Mouse (Mus musculus) hindbrain, embryonic 14.5 days (tissue): ENCODE results near the gene Sart1. TPM values are rescaled to one million over a fixed set of nuclear protein-coding genes. Genes with fewer than 3 reads are reported as not detected.
A peak's percentile ranks its signal among the peaks of the same experiment; 100 is the strongest.

Experiments
- ATAC-seq: fragments of 200-750 bp; cut with Nextera tagmentation; 2 replicates; pipeline ENCODE4 v1.8.0; 2017; ENCODE audit warnings: moderate number of reproducible peaks, mild to moderate bottlenecking, moderate TSS enrichment, moderate library complexity; ENCODE audit not compliant: low FRiP score
- DNase-seq: peaks from one replicate; pipeline ENCODE4 v3.0.0-alpha.2; 2015; ENCODE audit warnings: low spot score
- H3K27ac ChIP-seq: fragments of 300-500 bp; sonication (generic); 2 replicates; pipeline ENCODE4 v1.5.1; 2014; ENCODE audit warnings: mild to moderate bottlenecking, moderate library complexity
- H3K27me3 ChIP-seq: fragments of 300-500 bp; sonication (generic); 2 replicates; pipeline ENCODE4 v1.6.1; 2014; ENCODE audit warnings: mild to moderate bottlenecking, low read length, mixed read lengths; ENCODE audit not compliant: control insufficient read depth, insufficient read depth
- H3K36me3 ChIP-seq: fragments of 300-500 bp; sonication (generic); replicated peaks from 2 replicates; pipeline ENCODE4 v1.6.1; 2014; ENCODE audit not compliant: control insufficient read depth, insufficient read depth
- H3K4me1 ChIP-seq: fragments of 300-500 bp; sonication (generic); replicated peaks from 2 replicates; pipeline ENCODE4 v1.6.1; 2014; ENCODE audit warnings: antibody characterized with exemption, low read length, mixed read lengths; ENCODE audit not compliant: control insufficient read depth, insufficient read depth
- H3K4me2 ChIP-seq: fragments of 300-500 bp; sonication (generic); replicated peaks from 2 replicates; pipeline ENCODE4 v1.6.1; 2014; ENCODE audit warnings: mild to moderate bottlenecking, moderate library complexity
- H3K4me3 ChIP-seq: fragments of 300-500 bp; sonication (generic); replicated peaks from 2 replicates; pipeline ENCODE4 v1.5.1; 2014; ENCODE audit warnings: mild to moderate bottlenecking, low read length
- H3K9ac ChIP-seq: fragments of 300-500 bp; sonication (generic); 2 replicates; pipeline ENCODE4 v1.6.1; 2014
- H3K9me3 ChIP-seq: fragments of 300-500 bp; sonication (generic); 2 replicates; pipeline ENCODE4 v1.6.1; 2016; ENCODE audit warnings: low read length; ENCODE audit not compliant: control insufficient read depth
- WGBS: fragments of 180-500 bp; shearing (Covaris S2); extraction: QIAGEN DNeasy Blood & Tissue Kit; methylation state at CpG from one replicate; pipeline ENCODE4 v1.1.7; 2014; 5-methylcytosine and 5-hydroxymethylcytosine counted together
- polyA plus RNA-seq: library from polyadenylated mRNA; unstranded; fragments of >200 nt; fragmentation: Nextera tagmentation; extraction: Ambion mirVana; gene quantifications from 2 replicates; pipeline ENCODE4 v1.2.1, GENCODE M21; 2014

Sart1 gene
- 53.3 and 57.3 TPM in 2 replicates for polyA plus RNA-seq

GRCm38 (mm10) chr19:5388588-5389242 is at the start of gene Sart1:
TSS of gene Sart1 (minus strand) at chr19:5388703.
- 3% methylated on average over 40 of the region's 43 CpGs for WGBS
- Histone ChIP-seq H3K27me3 (peaks cover 4% of the 10 kb centered on the region), H3K36me3 (peaks cover 31% of the 10 kb centered on the region)

GRCm38 (mm10) chr19:5433951-5434350 is 45.4 kb upstream of the Sart1 start:
- Histone ChIP-seq H3K9me3 (no peaks in the 10 kb centered on the region), H3K27ac (peak overlapping the region; percentile 43; the same call in 1 of the 2 replicates), H3K4me3 (no peak overlapping the region), H3K27me3 (no peaks in the 10 kb centered on the region), H3K9ac (peak overlapping the region; percentile 39), H3K4me1 (peaks cover 6% of the 10 kb centered on the region), H3K36me3 (0 out of 2 replicates have a peak, but pooled peaks cover under 1% of the 10 kb centered on the region), H3K4me2 (peak overlapping the region; percentile 51)
- WGBS: 75% methylated on average over 7 of the region's 7 CpGs
- ATAC-seq (no peak), DNase-seq (no peak)

More at GRCm38 (mm10) chr19:5388588-5389242, at the start of gene Sart1:
- H3K27ac ChIP-seq: peak within 1 kb of the TSS; percentile 84
- DNase-seq (peak; percentile 95), ATAC-seq (peak; percentile 96)
- peak within 1 kb of the TSS; percentile 95 for H3K4me2 ChIP-seq
- H3K9me3 ChIP-seq: no peaks in the 10 kb centered on the region
- peak within 1 kb of the TSS; percentile 89 for H3K9ac ChIP-seq
- H3K4me3 ChIP-seq: peak within 1 kb of the TSS; percentile 94
- peaks cover 32% of the 10 kb centered on the region for H3K4me1 ChIP-seq

GRCm38 (mm10) chr19:5432992-5433852 is 44.7 kb upstream of the Sart1 start:
- H3K4me1 ChIP-seq: peaks cover 6% of the 10 kb centered on the region
- H3K4me2 ChIP-seq: peak overlapping the region; percentile 51
- 0 out of 2 replicates have a peak, but pooled peaks cover 5% of the 10 kb centered on the region for H3K36me3 ChIP-seq
- H3K9me3 ChIP-seq: no peaks in the 10 kb centered on the region
- H3K27me3 ChIP-seq: no peaks in the 10 kb centered on the region
- peak overlapping the region; percentile 43; the same call in 1 of the 2 replicates for H3K27ac ChIP-seq
- peak overlapping the region; percentile 39 for H3K9ac ChIP-seq
- peak overlapping the region; percentile 17 for H3K4me3 ChIP-seq
- DNase-seq (peak; percentile 40), ATAC-seq (peak; percentile 37; the same call in 1 of the 2 replicates)
- 12% methylated on average over 16 of the region's 16 CpGs for WGBS

- WGBS: 74% methylated on average over 4 of the region's 4 CpGs
- Histone ChIP-seq H3K4me2 (no peak overlapping the region), H3K4me1 (peaks cover 6% of the 10 kb centered on the region), H3K4me3 (no peak overlapping the region), H3K9me3 (no peaks in the 10 kb centered on the region), H3K27me3 (no peaks in the 10 kb centered on the region), H3K36me3 (peaks cover 13% of the 10 kb centered on the region), H3K27ac (no peak overlapping the region), H3K9ac (no peak overlapping the region)
- no peak for DNase-seq
- no peak for ATAC-seq
Measured at GRCm38 (mm10) chr19:5431911-5432464, 43.5 kb upstream of the Sart1 start.

GRCm38 (mm10) chr19:5430408-5430807 is 41.9 kb upstream of the Sart1 start:
- DNase-seq: no peak
- 74% methylated on average over 1 of the region's 1 CpGs for WGBS
- Histone ChIP-seq H3K9ac (no peak overlapping the region), H3K9me3 (no peaks in the 10 kb centered on the region), H3K27ac (no peak overlapping the region), H3K4me2 (no peak overlapping the region), H3K4me1 (peaks cover 18% of the 10 kb centered on the region), H3K4me3 (no peak overlapping the region), H3K36me3 (peaks cover 25% of the 10 kb centered on the region), H3K27me3 (no peaks in the 10 kb centered on the region)
- ATAC-seq: no peak

GRCm38 (mm10) chr19:5429806-5430205 is 41.3 kb upstream of the Sart1 start:
- no peaks in the 10 kb centered on the region for H3K27me3 ChIP-seq
- H3K27ac ChIP-seq: no peak overlapping the region
- H3K4me2 ChIP-seq: no peak overlapping the region
- DNase-seq (no peak), ATAC-seq (no peak)
- no peak overlapping the region for H3K4me3 ChIP-seq
- H3K4me1 ChIP-seq: peaks cover 18% of the 10 kb centered on the region
- peaks cover 25% of the 10 kb centered on the region for H3K36me3 ChIP-seq
- 74% methylated on average over 8 of the region's 8 CpGs for WGBS
- H3K9me3 ChIP-seq: no peaks in the 10 kb centered on the region
- no peak overlapping the region for H3K9ac ChIP-seq

GRCm38 (mm10) chr19:5429219-5429618 is 40.7 kb upstream of the Sart1 start:
- H3K36me3 ChIP-seq: peaks cover 25% of the 10 kb centered on the region
- no peak overlapping the region for H3K4me3 ChIP-seq
- no peak for ATAC-seq
- no peak for DNase-seq
- H3K9ac ChIP-seq: no peak overlapping the region
- no peaks in the 10 kb centered on the region for H3K27me3 ChIP-seq
- WGBS: 87% methylated on average over 4 of the region's 4 CpGs
- no peak overlapping the region for H3K4me2 ChIP-seq
- no peak overlapping the region for H3K27ac ChIP-seq
- H3K4me1 ChIP-seq: peaks cover 18% of the 10 kb centered on the region
- no peaks in the 10 kb centered on the region for H3K9me3 ChIP-seq

GRCm38 (mm10) chr19:5428083-5428482 is 39.6 kb upstream of the Sart1 start:
- DNase-seq (peak; percentile 46), ATAC-seq (no peak)
- H3K4me2 ChIP-seq: no peak overlapping the region
- H3K36me3 ChIP-seq: peaks cover 25% of the 10 kb centered on the region
- H3K27me3 ChIP-seq: no peaks in the 10 kb centered on the region
- no peak overlapping the region for H3K9ac ChIP-seq
- H3K9me3 ChIP-seq: no peaks in the 10 kb centered on the region
- peaks cover 20% of the 10 kb centered on the region for H3K4me1 ChIP-seq
- WGBS: 96% methylated on average over 2 of the region's 2 CpGs
- no peak overlapping the region for H3K27ac ChIP-seq
- H3K4me3 ChIP-seq: no peak overlapping the region
